Mouse (Mus musculus): ENCODE data around the gene Dmpk.

Gene Dmpk

DNA sequence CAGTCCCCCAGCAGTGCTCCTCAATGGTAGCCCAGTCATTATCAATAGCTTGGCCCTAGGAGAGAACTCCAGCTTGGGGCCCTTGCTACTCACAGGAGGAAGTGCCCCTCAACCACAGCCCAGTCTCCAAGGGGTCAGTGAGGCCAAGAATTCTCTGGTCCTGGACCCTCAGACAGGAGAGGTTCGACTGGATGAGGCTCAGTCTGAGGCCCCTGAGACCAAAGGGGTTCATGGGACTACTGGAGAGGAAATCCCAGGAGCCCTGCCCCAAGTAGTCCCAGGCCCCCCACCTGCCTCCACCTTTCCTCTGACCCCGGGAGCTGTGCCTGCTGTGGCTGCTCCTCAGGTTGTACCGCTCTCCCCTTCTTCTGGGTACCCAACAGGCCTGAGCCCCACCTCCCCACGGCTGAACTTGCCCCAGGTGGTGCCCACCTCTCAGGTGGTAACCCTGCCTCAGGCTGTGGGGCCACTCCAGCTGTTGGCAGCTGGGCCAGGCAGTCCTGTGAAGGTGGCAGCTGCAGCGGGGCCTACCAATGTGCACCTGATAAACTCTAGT, 12.8 kb downstream of the Dmpk start:
- DNase-seq (ENCODE audit: low spot score in 2 of 2) = no peak

DNA sequence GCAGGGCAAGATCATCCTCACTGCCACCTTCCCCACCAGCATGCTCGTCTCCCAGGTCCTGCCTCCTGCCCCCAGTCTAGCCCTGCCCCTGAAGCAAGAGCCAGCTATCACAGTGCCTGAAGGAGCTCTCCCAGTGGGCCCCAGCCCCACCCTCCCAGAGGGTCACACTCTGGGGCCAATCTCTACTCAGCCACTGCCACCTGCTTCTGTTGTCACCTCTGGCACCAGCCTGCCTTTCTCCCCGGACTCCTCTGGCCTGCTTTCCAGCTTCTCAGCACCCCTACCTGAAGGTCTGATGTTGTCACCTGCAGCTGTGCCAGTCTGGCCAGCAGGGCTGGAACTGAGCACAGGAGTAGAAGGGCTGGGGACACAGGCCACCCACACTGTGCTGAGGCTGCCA, 13.6 kb downstream of the Dmpk start:
- DNase-seq (ENCODE audit: low spot score in 2 of 2) = no peak

DNA sequence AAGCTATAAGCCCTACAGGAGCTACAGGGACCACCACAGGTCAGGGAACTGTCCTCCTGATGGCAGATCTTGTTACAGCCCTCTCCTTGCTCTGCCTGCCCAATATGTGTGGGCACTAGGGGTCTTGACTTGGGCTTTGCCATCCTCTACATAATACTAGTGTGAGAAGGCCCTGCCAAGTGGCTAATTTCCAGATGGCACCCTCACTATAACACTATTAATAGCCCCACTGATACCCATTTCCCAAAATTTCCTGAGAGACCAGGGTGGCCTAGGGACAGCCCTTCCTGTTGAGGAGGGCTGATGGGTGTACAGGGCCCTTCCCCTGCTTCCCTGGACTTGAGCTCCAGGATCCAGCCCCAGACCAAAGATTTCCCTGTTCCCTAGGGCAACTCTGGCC, 14.2 kb downstream of the Dmpk start:
- DNase-seq (ENCODE audit: low spot score in 2 of 2) = no peak

DNA sequence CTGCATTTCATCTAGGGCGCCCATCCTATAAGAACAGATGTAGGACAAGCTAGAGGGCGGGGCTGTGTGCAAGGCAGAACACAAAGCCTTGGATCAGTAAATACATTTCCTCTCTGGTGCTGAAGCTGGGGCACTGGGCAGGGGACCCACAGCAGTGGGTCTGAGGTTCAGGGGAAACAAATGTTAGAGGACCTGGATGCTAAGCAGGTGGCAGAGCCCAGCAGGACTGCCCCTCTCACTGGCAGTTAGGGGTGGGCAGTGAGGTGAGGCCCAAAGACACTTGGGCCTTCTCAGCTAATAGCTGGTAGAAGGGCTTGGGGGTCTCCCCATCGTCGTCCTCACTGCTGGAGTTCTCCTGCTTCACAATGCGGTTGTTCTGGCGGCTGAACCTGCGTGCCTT, 15.2 kb downstream of the Dmpk start:
- DNase-seq (ENCODE audit: low spot score in 2 of 2) = no peak

DNA sequence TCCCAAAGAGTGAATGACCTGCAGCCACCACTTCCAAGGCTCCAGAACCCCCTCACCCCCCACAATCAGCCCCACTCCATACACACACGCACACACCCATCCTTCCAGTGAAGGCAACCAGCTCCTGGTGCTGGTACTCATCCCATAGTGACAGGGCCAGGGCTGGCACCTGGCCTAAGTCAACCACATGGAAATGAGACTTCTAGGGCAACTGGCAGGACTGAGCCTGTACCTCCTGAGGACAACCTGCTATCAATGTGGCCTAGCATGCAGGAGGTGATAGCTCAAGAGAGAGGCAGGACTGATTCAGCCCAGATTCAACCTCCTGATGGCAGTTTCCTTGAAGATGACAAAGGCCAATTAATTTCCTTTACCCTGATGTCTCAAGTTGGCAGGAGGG, 16.6 kb downstream of the Dmpk start:
- DNase-seq (ENCODE audit: low spot score in 2 of 2) = no peak

DNA sequence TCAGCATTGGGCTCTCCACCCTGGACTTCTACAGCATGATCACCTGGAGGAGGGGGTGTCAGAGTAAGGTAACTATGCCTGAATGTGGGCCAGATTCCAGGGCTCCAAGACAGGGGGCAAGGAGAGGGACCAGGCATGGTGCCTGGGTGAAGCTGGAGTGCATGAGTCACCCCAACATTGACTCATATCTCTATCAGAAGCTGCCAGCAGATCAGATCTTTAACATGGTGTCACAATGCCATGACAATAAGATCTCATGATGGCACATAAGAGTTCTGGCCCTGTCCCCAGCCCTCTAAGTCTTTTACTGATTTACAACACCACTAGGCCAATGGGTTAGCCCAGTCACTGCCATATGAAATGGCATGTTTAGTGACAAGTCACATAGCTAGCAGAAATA, 20.1 kb downstream of the Dmpk start:
- no peak for DNase-seq (ENCODE audit: low spot score in 2 of 2)

DNA sequence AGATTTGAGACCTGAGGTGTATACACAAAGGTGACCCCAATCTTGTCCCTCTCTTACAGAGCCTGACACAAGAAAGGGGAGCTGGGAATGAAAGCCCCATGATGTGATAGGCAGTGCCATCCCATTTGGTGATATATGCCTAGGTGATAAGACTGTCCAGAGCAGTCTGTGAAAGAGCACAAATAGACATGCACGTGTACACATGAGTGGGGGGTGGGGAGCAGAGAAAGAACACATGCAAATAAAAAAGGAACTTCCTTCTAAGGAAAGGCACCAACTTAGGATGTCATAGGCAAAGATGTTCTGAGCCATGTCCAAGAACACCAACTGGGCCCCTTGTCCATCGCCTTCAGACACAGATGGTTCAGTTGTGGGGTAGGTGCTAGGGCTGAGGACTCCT, 20.8 kb downstream of the Dmpk start:
- no peak for DNase-seq (ENCODE audit: low spot score in 2 of 2)

DNA sequence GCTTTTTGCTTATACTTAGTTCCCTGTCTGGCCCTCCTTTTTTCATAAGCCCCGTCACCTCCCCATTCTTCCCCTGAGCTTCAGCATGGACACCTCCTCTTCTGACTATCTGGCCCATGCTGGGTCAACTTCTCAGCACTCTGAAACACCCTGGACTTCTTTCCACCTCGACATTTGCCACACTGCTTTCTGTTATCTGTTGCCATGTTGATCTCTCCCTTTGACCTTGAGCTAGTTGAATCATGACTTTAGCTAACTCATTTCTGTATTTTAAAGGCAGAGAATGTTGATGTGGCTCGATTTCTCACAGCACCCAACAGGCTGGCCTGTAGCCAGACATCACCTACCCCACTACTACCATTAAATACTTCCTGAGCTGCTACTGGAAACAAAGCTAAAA, 23.8 kb downstream of the Dmpk start:
- no peak for DNase-seq (ENCODE audit: low spot score in 2 of 2)

DNA sequence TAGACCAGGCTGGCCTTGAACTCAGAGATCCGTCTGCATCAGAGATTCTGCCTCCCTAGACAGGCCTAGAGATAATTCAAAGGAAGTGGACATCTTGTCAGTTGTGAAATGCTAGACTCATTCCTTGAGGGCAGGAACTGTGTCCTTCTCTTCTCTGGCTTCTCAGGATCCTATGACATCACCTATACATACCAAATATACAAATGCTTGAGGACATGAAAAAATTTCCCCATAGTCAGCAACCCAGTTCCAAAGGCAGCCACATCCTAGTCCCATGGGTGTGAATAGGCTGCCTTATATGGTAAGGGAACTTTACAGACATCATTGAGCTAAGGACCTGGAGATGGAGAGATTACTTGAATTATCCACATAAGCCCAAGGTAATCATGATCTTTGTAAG, 25.9 kb downstream of the Dmpk start:
- no peak for DNase-seq (ENCODE audit: low spot score in 2 of 2)

DNA sequence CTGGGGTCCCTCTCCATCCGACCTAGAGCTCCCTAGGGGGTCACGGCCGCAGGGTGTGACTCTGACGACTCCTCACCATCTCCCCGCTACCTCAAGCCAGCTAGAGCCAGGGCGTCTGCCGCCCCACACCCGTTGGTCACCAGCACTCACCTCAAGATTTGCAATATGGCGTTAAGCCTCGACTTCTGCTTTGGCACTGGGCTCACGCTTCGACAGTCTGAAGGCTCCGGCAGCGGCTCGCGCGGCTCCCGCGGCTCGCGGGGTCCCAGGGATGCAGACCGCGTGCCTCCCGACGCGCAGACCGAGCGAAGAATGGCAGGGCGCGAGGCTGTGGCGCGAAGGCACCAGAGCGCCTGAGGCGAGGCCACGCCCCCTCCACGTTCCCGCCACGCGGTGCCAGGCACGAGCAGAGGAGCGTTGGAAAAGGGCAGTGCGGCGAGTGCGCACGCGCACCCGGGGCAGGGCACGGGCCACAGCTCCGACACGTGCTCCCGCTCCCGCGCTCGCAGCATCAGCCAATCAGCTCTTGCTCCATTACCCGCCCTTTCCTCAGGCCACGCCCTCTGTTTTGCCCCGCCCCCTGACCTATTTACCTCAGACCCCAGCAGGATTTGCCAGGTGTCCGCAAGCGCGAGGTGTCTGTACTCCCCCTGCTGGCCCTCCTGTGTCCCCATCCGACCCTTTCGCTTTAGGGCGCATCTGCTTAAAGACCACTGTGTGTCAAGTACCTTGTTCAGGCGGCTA, 34.6 kb downstream of the Dmpk start, which contains the start of gene Gm4969:
Gene Gm4969, minus strand, starts transcription at position 341 of the 744 bp plus-strand sequence.
- peak in 1 of 2 experiments; percentile 35 for DNase-seq (ENCODE audit: low spot score in 2 of 2)

DNA sequence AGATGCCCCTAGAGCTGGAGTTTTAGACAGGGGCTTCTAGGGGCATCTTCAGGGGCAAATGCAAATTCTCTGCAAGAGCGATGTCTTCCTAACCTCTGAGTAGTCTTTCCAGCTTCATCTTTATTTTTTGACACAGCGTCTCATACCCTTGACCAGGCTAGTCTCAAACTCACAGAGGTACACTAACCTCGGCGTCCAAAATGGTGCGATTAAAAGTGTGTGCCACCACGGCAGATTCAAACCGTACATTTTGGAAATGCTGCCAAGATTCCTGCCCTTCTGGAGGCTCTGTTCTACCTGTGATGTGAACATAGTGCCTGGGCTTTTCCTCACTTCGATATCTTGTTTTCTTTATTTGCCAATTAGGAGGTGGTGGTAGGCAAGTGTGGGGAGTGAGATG, 35.4 kb downstream of the Dmpk start:
- DNase-seq (ENCODE audit: low spot score in 2 of 2) = no peak

DNA sequence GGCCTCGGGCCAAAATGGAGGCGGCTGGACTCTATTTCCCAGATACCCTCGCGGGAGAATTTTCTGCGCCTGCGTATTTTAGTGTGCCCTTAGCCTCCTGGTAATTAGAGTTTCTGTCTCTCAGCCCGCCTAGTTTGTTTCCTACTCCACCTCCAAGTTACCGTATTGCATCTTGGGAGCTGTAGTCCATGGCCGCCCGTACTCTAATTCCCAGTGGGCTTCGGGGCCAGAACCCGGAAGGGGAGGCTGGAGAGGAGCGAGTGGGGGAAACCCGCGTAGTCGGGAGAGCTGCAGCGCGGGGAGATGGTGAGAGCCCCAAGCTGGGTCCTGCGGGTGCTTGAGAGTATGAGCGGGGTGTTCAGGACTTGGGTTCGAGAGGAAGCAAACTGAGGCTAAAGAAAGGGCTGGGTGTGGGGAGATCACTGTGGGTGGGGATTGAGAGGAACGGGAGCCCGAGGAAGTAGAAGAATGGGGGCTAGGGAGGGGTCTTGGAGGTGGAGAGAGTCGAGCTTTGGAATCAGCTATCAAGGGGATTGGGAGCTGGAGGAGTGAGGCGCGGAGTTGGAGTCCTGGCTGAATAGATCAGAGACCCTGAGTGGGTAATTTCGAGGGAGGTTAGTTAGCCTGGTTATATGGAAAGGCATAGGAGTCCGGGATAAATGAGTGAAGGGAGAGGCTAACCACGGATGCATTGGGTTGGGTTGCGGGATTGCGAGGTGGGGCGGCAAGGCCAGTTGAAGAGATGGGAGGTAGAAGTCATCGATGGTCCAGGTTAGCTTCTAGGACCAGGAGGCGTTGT, 36.2 kb downstream of the Dmpk start, which contains the start of gene Fbxo46:
Gene Fbxo46, plus strand, starts transcription at position 229 of the 799 bp plus-strand sequence.
- DNase-seq (ENCODE audit: low spot score in 2 of 2) = peak; percentile 74 to 87

DNA sequence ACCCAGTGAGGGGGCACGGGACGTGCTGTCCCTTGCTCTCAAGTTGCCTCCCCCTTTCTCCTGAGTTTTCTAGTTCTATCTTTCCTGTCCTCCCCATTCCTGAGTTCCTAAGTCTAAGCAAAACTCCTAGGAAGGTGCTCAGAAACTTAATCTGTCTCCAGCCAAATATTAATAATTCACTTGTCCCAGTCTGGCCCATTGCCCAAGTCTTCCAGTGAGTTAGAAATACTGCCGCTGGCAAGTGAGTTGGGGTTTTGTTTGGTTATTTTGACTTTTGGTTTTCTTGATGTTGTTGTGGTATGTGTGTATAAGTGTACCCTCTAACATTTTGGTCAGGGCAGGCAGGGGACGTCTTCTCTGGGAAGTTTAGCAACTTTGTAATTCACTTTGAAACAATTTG, 38.0 kb downstream of the Dmpk start:
- no peak for DNase-seq (ENCODE audit: low spot score in 2 of 2)

DNA sequence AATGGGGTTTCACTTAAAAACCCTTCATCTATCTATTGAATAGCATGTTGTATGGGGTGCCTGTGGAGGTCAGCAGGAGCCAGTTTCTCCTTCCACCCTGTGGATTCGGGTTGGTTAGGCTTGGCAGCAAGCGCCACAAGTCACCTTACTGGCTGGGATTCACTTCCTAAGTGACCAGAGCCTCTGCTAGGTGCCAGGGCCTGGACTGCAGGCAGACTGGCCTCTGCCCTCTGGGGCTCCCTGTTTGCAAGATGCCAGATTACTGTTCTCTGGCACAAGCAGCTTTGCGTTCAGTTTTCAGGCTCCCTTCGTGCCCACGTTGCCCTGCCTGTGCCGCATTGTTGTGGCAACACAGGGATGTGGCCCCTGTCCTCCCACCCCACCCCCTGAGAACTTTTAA, 41.1 kb downstream of the Dmpk start:
- no peak for DNase-seq (ENCODE audit: low spot score in 2 of 2)

DNA sequence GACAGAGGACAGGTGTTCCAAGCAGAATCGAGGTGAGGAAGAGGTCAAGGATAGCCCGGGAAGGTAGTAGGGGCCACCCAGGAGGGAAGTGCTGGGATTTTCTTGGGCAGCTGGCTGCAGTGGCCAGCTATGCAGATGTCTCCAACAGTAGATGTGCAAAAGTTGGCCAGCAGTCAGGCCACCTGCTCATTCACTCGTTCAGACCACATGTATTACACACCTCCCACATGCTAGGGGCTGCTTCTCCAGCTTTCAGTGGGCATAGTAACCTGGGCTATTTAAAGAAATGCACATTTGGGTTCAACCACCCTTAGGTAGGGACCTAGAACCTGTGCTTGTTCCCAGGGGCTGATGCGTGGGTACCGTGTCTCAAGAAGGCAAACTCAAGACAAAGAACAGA, 44.1 kb downstream of the Dmpk start:
- no peak for DNase-seq (ENCODE audit: low spot score in 2 of 2)

DNA sequence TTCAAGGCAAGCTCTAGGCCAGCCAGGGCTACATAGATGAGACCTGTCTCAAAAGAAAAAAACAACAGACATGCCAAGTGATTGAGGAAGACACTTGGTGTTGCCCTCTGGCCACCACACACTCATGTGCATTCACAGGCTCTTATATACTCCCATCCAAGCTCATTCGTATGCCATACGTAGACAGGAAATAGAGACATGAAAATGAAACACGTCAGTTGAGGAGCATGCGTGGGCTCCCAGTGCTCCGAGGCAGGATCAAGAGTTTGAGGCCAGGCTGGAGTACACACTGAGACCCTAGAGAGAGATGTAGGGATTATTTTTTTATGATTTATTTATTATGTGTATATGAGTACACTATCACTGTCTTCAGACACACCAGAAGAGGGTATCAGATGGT, 45.7 kb downstream of the Dmpk start:
- DNase-seq (ENCODE audit: low spot score in 2 of 2) = no peak

DNA sequence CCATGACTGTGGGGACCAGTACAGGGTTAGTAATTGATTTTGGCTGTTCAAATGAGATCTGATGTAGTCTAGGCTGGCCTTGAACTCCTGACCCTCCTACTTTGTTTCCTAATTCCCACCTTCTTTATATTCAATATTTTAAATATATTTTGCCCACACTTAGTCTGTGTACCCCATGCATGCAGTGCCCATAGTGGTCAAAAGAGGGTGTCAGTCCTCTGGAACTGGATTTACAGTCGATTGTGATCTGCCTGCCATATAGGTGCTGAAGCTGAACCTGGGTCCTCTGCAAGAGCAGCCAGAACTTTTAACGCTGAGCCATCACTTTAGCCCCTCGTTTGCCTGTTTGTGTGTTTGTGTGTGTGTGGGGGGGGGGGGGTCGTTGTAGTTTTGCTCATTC, 47.0 kb downstream of the Dmpk start:
- DNase-seq (ENCODE audit: low spot score in 2 of 2) = no peak

DNA sequence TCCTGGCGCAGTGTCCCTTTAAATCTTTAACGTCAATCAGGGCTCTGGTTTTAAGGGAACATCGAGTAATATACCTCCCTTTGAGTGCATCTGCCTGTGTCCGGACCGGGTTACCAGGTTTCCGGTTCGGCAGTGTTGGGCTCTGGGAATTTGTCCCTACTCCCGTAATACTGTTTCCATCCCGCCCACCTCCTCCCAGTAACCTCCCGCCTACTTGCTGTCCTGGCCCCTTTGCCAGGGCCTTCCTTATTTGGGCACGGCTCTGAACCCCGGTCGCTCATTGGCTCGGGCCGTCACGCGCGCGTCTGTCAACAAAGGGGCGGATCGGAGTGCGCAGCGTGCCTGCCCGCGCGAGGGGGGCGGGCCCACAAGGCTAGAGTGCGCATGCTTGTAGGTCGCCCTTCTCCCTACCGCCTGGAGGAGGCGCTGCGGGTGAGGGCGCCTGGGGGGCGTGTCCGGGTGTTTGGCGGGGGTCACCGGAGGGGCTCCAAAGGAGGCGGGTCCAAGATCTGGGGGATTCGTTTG, 47.7 kb downstream of the Dmpk start:
- DNase-seq (ENCODE audit: low spot score in 2 of 2) = peak; percentile 85 to 94

DNA sequence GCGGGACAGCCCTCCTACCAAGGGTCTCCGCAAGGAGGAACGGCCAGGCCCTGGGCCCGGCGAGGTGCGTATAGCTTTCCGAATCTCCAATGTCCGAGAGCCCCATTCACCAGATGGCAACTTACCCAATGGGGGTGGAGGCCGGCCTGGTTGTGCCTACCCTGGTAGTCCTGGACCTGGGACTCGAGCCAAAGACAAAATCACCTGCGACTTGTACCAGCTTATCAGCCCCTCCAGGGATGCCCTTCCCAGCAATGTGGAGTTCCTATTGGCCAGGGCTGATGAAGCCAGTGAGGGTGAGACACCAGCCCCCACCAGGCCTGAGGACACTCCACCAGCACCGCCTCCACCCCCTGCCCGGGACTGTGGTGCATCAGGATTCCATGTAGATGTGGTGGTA, 52.5 kb downstream of the Dmpk start:
- no peak for DNase-seq (ENCODE audit: low spot score in 2 of 2)

DNA sequence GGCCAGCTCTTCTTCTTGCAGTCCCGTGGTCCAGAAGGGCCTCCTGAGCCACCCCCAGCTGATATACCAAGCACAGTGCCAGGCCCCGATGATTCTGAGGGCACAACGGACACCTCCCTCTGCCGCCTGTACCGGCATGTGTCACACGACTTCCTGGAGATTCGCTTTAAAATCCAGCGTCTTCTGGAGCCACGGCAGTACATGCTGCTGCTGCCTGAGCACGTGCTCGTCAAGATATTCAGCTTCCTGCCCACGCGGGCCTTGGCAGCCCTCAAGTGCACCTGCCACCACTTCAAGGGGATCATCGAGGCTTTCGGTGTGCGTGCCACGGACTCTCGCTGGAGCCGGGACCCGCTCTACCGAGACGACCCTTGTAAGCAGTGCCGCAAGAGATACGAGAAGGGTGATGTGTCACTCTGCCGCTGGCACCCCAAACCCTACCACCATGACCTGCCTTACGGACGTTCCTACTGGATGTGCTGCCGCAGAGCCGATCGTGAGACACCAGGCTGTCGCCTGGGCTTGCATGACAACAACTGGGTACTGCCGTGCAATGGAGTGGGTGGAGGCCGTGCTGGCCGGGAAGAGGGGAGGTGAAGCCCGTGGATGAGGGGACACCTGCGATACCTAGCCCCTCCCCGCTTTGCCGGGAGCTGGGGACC, 53.2 kb downstream of the Dmpk start:
- DNase-seq (ENCODE audit: low spot score in 2 of 2) = no peak

DNA sequence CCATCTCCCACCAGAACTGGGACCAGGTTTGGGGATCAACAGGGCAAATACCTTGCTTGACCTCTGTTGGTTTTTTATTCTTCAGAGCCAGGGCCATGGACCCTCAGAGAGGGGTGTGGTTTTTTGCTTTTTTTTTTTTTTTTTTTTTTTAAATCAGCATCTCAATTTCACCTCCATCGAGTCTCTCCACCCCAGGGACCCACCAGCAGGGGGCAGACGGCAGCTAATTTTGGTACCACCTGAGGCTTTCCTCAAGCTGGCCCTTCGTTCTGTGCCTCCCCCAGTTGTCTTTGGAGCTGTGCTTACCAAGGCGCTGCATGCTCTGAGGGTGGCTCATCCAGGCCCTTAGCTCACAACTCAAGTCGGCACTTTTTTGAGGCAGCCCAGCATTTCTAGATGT, 53.7 kb downstream of the Dmpk start:
- DNase-seq (ENCODE audit: low spot score in 2 of 2) = no peak

All from frontal cortex, postnatal 25 days (tissue).